Mouse (Mus musculus) large intestine, adult 2 months (tissue): ENCODE results near the gene Gm20422. TPM values are rescaled to one million over a fixed set of nuclear protein-coding genes. Genes with fewer than 3 reads are reported as not detected.

ENCODE experiments used
- DNase-seq: peaks from one replicate; pipeline ENCODE4 v3.0.0-alpha.2; 2012; ENCODE audit warnings: low read depth, low spot score
- WGBS: fragments of 180-500 bp; shearing (Covaris S2); methylation state at CpG from one replicate; pipeline ENCODE4 v1.1.7; 2018; 5-methylcytosine and 5-hydroxymethylcytosine counted together
- polyA plus RNA-seq: library from polyadenylated mRNA; depleted of rRNA; stranded (reverse); fragments of >200 nt; gene quantifications from 2 replicates; pipeline ENCODE4 v1.2.3, GENCODE M21; 2012

The Gm20422 gene
- polyA plus RNA-seq, 1 experiment: 1.2 TPM

DNA sequence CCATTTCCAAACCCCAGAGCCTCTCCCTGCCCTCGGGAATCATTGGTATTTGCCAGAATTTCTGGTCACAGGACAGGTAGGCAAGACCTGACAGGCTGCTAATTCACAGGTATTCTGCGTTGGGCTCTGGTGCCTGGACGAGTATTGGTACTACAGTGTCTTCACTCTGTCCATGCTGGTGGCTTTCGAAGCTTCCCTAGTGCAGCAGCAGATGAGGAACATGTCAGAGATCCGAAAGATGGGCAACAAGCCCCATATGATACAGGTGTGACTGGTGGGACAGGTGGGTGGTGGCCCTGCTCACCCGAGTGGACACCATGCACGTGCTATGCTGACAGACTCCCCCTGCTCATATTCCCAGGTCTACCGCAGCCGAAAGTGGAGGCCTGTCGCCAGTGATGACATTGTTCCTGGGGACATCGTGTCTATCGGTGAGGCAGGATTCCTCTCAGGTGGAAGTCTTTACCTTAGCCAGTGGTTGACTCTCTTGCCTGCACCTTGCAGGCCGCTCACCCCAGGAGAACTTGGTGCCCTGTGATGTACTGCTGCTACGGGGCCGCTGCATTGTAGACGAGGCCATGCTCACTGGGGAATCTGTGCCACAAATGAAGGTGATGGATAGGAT, 22.1 kb upstream of the Gm20422 start:
- WGBS: 95% methylated on average over 16 of the region's 16 CpGs

DNA sequence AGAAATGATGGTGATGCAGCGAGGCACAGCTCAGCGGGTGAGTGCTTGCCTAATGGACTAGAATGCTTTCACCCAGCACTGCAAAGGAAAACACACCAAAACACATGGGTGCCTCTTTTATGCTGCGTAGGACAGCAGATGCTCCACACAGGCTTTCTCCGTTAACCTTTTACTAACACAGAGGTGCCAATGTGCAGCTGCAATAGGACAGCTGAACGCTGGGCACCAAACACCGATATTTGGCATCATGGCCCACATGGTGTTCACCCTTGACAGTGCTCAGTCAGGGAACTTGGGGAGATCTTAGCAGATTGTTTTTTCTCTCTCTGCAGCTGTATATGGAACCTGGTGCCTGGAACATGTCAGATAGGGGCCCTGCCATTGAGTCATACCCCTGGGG, 20.2 kb upstream of the Gm20422 start:
- 94% methylated on average over 6 of the region's 6 CpGs for WGBS
- DNase-seq: no peak

More for the DNA sequence above, 22.1 kb upstream of the Gm20422 start:
- no peak for DNase-seq

DNA sequence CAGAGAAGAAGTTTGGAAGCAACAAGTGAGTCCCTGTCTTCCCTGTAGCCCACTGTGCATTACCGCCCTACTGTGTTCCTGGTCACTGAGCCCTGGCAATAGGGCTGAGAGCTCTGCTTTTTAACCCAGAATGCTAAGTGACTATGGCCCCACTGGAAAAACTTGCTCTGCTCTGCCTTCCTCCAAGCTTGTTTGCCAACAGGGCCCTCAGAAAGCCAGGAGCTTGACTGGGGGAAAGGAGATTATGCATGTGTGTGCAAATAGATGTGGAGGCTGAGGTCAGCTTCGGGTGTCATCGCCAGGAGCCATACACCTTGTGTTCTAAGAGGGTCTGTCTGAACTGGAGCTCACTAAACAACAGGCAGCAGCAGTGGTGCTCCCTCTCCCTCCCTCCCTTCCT, 19.4 kb upstream of the Gm20422 start:
- DNase-seq: no peak
- WGBS: 89% methylated on average over 3 of the region's 3 CpGs

- 91% methylated on average over 4 of the region's 4 CpGs for WGBS
- DNase-seq: no peak
Measured at GRCm38 (mm10) chr8:69793666-69794065, 19.0 kb upstream of the Gm20422 start.

- no peak for DNase-seq
- under 1% methylated on average over 48 of the region's 48 CpGs for WGBS
Measured at GRCm38 (mm10) chr8:69791415-69792068, 16.9 kb upstream of the Gm20422 start.

DNA sequence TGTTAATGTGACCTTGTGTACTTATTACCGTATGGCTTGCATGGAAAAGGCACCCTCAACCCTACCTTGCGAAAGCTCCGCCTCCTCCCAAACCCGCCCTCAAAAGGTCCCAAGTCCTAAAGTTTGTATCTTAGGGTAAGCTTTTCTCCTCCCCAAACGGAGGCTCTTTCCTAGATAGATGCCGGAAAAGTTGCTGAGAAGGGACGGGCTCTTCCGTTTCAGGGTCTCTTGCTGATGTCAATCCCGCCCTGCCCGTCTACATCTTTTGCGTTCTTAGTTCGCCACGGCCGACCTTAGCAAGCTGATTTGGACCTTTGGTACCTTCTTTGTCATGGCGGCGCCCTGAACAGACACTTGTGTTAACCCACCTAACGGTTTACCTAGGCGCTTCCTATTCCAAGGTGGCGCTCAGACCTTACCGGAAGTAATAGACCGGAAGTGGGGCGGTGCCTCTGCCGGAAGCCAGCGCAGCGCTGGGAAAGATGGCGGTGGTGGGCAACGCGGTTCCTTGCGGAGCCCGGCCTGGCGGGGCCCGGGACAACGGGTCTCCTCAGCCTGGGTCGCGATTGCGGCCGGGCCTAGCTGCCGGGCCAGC, 16.2 kb upstream of the Gm20422 start, which contains the start of the genes Atp13a1 and Zfp866:
TSS of gene Atp13a1 (plus strand) at position 391 of the 595 bp plus-strand sequence.
TSS of gene Zfp866 (minus strand) at position 406 of the 595 bp plus-strand sequence.
- peak; percentile 76 for DNase-seq
- WGBS: under 1% methylated on average over 38 of the region's 38 CpGs

- WGBS: 20% methylated on average over 11 of the region's 11 CpGs
- DNase-seq: no peak
Measured at GRCm38 (mm10) chr8:69790364-69790763, 15.7 kb upstream of the Gm20422 start.

DNA sequence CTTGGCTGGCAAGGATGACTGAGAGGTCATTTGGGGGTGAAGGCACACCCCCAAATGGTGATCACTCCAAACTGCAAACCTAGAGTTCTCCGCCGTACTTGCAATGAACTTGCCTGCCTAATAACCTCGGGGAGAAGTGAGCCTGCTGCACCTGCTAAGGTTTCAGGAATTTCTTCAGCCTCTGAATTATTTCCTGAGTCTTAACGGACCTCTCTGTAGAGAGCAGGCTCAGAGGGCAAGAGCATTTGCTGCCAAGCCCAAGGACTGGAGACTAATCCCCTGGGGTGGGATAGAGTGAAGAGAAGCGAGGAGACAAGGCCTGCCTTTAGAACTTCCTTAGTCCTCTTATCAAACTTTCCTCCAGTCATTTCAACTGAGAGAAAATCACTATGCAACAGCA, 15.0 kb upstream of the Gm20422 start:
- DNase-seq: no peak
- 60% methylated on average over 5 of the region's 5 CpGs for WGBS

GRCm38 (mm10) chr8:69789105-69789504, 14.4 kb upstream of the Gm20422 start:
- no peak for DNase-seq
- WGBS: 87% methylated on average over 5 of the region's 5 CpGs

DNA sequence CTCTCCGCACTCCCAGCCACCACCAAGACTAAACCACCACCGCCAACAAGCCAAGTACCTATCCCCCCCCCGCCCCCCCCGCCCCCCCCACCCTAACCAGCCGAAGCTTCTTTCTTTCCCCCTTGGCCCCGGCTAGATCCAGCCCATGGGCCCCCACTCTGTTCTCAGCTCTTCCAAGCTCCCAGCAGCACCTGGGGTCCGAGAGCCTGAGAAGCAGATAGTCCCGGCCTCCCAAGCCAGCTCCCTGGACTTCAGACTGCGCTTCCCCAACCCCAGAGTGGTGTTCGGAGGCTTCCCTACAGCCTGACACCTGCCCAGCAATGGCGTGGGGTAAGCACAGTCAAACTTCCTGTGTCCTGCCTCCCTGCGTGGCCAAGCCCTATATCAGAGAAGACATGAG, 2.4 kb upstream of the Gm20422 start:
- WGBS: 64% methylated on average over 11 of the region's 12 CpGs
- no peak for DNase-seq

DNA sequence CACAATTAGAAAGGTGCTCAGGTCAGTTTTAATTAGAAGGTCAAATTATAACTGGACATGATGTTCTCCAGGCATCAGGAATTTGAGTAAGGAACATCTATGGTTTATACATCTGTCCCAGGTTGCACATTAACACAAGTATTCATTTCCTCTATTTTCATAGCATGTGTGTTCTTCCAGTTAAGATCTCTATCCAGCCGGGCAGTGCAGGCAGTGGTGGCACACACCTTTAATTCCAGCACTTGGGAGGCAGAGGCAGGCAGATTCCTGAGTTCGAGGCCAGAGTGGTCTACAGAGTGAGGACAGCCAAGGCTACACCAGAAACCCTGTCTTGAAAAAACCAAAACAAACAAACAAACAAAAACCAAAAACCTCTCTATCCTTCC, 456 bp upstream of the Gm20422 start:
- WGBS: 44% methylated on average over 2 of the region's 2 CpGs
- DNase-seq: no peak

GRCm38 (mm10) chr8:69772106-69772505, 2.6 kb downstream of the Gm20422 start:
- no peak for DNase-seq
- WGBS: 90% methylated on average over 2 of the region's 2 CpGs

GRCm38 (mm10) chr8:69771221-69771620, 3.5 kb downstream of the Gm20422 start:
- 80% methylated on average over 9 of the region's 9 CpGs for WGBS
- DNase-seq: no peak

DNA sequence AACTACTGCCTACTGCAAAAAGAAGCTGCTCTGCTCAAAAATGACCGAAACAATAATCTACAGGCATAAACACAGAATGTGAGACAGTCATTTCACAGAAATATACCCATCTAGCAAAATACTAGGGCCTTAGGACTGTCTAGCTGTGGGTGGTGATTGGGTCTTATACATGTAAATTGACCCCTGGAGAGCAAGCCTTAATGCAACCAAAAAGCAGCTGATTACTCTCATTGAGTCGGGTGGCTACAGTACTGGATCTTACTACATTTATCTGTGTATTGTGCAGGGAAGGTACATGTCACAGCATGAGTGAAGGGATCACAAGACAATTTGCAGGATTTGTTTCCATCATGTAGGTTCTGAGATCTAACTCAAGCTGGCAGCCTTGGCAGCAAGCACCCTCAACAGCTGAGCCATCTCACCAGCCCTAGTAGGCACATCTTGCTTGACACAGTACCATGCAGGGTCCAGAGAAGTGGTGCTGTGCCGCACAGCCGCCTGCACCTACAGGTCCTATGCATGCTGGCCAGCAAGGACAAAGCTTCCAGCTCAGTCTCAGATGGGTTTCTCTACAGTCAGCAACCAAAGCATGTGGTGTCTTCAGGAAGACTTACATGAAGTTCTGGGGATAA, 12.8 kb downstream of the Gm20422 start:
- WGBS: 95% methylated on average over 4 of the region's 4 CpGs
- DNase-seq: no peak

DNA sequence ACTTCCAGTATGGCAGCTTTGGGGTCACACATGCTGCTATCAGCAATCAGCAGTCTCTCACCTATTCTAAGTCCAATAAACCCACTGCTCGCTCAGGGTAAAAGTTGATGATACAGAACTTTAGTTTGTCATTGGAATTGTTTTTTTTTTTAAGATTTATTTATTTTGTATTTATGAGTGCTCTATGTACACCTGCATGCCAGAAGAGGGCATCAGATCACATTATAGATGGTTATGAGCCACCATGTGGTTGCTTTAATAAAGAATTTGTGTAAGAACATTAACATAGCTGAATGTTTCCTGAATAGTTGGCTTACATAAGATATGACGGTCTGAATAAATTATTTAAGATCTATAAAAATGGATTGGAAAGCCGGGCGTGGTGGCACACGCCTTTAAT, 16.4 kb downstream of the Gm20422 start:
- WGBS: 79% methylated on average over 5 of the region's 5 CpGs
- DNase-seq: no peak

DNA sequence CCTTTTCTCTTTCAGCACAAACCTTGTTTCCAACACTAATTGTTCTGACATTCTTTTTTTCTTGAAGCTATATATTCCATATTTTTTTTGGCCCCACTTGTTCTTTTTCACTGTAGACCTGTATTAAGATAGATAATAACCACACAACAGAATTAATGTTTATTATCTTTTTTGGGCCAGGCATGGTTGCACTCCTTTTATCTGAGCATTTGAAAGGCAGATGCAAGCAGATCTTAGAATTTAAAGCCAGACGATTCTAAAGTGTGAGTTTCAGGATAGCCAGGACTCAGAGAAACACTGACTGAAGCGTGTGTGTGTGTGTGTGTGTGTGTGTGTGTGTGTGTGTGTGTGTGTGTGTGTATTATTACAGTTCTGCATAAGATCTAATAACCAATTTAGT, 22.2 kb downstream of the Gm20422 start:
- WGBS: 91% methylated on average over 2 of the region's 2 CpGs
- no peak for DNase-seq

DNA sequence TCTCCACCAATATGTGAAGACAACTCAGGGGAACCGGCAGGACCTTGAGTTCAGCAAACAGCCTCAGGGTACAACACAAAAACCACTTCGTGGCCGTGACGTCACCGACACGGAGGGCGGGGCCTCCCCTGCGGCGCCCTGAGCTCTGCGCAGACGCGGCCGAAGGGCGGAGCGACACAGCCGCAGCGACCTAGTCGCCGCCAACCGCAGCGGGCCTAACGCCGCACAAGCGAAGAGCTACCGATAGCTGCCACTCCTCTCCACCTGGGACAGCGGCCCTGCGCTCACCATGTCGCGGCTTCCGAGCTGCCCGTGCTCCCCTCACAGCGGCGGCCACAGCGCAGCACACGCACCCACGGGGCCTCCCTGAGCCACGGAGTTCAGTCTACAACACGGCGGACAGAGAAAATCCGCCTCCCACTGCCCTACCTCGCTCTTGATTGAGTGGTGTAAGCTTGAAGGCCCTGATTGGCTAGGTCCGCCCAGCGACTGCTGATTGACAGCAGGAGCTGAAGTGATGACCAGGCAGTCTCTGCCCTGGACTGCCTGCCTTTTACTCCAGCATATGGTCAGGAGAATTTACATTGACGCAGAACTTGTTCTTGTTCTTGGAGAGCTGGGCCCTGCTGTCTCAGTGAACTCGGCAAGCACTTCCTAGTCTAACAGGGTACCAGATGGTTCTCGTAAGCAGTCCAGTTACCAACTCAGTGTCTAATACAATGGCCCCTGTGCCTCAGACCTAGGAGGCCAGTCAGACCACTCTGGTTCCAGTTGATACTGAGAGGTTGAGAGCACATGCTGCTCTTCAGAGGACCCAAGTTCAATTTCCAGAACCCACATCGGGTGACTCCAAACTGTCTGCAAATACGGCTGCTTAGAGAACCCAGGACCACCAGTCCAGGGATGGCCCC, 24.9 kb downstream of the Gm20422 start, which contains the start of gene Zfp963:
TSS of gene Zfp963 (minus strand) at position 427 of the 911 bp plus-strand sequence.
- DNase-seq: peak; percentile 81
- 4% methylated on average over 48 of the region's 48 CpGs for WGBS

DNA sequence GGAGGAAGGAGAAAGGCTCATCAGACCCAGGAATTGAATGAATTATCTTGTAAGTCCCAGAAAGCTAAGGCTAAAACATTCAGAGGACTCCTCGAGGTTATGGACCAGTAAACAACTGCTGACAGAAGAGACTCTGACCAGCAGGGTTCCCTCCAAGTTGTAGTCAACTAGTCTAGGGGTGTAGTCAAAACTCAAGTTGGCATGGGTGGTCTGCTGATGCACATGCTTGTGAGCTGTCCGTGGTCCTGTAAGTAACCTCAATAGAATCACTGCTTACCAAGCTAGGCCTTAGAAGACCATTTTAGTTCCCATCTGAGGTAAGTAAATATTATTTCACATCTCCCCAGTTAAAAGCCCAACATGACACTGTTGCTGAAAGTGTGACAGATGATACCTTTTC, 33.5 kb downstream of the Gm20422 start:
- no peak for DNase-seq

DNA sequence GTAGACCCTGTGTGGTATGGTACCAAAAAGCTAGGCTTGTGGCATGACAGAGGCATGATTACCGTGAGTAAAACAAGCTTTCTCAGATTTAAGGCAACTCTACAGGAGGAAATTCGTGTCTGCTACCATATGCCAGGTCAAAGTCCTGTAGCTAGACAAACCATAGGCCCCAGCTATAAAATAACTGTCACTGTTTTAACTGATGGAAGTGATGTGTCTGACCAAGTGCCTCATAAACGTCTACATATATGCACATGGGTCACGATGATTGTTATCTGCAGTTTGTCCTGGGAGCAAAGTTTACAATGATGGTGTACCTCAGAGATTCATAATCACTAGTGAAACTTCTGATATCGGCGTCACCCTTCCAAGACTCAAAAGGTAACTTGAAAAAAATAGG, 33.9 kb downstream of the Gm20422 start:
- 31% methylated on average over 6 of the region's 6 CpGs for WGBS

More for the DNA sequence above, 33.5 kb downstream of the Gm20422 start:
- WGBS: 67% methylated on average over 2 of the region's 2 CpGs

More for the DNA sequence above, 33.9 kb downstream of the Gm20422 start:
- no peak for DNase-seq
